Mouse (Mus musculus) mouse trophoblast stem cell (cell line): ENCODE measurements around the gene Khdrbs1.

Experiments
- in situ Hi-C, 2 experiments: fragments of 300-500 bp; cut with MseI, MboI; formaldehyde crosslinking; loops; 2 replicates in 1 of 2; 3 replicates in 1 of 2; pipeline ENCODE4 v1.15.1; 2025

Khdrbs1 gene

DNA sequence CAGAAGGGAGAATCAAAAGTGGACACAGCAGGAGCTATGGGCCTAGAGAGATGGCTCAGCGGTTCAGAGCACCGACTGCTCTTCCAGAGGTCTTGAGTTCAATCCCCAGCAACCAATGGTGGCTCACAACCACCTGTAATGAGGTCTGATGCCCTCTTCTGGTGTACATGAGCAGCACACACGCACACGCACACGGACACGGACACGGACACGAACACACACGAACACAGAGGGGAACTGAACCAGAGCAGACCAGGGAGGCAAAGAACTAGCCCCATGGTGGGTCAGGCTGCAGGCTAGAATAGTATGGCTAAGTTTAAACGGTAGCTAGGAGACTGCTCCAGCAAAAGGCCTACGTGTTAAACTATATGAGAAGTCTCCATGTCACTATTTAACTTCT is 60.3 kb downstream of the Khdrbs1 start:
- in situ Hi-C loops = no loop called here

DNA sequence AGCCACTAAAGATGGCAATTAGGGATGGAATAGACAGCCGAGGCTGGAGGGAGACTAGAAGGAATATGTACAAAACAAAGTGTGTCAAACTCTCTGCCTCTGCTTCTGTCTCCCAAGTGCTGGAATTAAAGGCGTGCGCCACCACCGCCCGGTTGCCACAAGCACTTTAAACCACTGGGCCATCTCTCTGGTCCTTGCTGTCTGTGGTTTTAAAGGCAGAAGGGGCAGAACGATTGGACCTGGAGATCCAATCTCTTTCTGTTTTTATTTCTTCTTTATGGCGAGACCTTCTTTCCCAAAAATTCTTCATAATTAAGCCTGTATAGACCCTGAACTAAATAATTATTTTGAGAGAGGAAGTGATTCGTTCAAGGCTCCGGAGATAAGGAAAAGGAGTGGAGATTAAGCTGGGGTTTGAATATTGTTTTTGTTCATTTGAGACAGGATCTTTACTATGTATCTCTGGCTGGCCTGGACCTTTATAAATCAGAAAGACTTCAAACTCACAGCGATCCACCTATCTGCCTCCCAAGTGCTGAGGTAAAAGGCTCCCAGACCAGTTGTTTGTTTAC is 69.1 kb downstream of the Khdrbs1 start:
- in situ Hi-C loops = no loop called here

DNA sequence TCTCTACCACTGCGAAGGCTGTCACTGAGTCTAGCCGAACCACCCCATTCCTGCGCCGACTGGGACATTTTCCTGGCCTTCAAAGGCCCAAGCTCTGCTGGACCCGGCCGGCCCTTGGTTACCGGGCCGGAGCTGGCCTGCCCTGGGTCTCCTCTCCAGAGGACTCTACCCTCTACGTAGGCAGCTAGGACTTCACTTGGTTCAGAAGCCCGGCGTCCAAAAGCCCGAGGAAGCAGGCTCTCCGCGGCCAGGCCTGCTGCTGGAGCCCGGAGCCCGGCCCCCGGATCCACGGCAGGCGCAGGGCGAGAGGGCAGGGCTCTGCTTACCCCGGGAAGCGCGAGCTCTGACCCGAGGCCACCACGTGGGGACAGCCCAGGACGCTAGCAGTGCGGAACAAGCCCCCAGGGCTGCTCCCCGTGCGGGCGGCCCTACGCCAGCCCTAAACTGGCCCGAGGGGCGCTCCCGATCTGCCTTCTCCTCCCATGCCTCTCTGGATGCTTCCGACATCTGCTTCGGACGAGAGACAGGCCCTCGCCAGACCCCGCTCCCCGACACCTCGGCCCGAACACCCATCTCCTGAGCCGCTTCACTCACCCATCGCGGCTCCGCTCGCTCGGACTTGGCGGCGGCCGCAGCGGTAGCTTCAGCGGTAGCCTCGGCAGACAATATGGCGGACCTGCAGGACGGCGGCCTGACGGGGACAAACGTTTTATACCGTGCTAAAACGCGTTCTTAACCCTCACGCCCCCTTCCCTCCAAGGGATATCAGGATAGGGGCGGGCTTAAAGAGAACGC is 69.8 kb downstream of the Khdrbs1 start, which contains the start of gene Kpna6:
TSS of gene Kpna6 (minus strand) at position 685 of the 795 bp plus-strand sequence.
- in situ Hi-C loops = no loop called here

GRCm38 (mm10) chr4:129671491-129672082 is 70.5 kb downstream of the Khdrbs1 start:
- in situ Hi-C loops = no loop called here

GRCm38 (mm10) chr4:129662255-129662813 is 79.8 kb downstream of the Khdrbs1 start:
- in situ Hi-C loops = no loop called here

- in situ Hi-C loops = no loop called here
These were observed 80.5 kb downstream of the Khdrbs1 start for GRCm38 (mm10) chr4:129661584-129661983.

- in situ Hi-C loops = no loop called here
These were observed 87.3 kb downstream of the Khdrbs1 start for GRCm38 (mm10) chr4:129654770-129655169.
